Mouse (Mus musculus) skeletal muscle tissue, postnatal 0 days (tissue): ENCODE measurements around the gene Ms4a18. TPM values are rescaled to one million over a fixed set of nuclear protein-coding genes. Genes with fewer than 3 reads are reported as not detected.

Experiments used
- polyA plus RNA-seq: library from polyadenylated mRNA; unstranded; fragments of >200 nt; fragmentation: Nextera tagmentation; extraction: Ambion mirVana; gene quantifications from 2 replicates; pipeline ENCODE4 v1.2.1, GENCODE M21; 2015

Ms4a18 gene
- not detected in 2 replicates for polyA plus RNA-seq

GRCm38 (mm10) chr19:11017891-11018290, at the start of gene Ms4a18:
Gene Ms4a18, minus strand, starts transcription at chr19:11018031.

GRCm38 (mm10) chr19:10993150-10993549, 24.7 kb downstream of the Ms4a18 start, which contains the start of gene Ms4a15:
Gene Ms4a15, minus strand, starts transcription at chr19:10993250.

GRCm38 (mm10) chr19:10974238-10974865, 43.5 kb downstream of the Ms4a18 start, which contains the start of gene Ms4a10:
Gene Ms4a10, minus strand, starts transcription at chr19:10974670.

GRCm38 (mm10) chr19:10949112-10949511, 68.7 kb downstream of the Ms4a18 start, which contains the start of gene Ccdc86:
Gene Ccdc86, minus strand, starts transcription at chr19:10949266.

Other genes with a start within 250 kb of the Ms4a18 start
- 0.17 TPM in 1 of 2 replicates, not detected in the other for gene Cd6, start 188.0 kb downstream of the Ms4a18 start, polyA plus RNA-seq
- gene Slc15a3, start 178.3 kb downstream of the Ms4a18 start, polyA plus RNA-seq = 0.48 and 0.59 TPM in 2 replicates
- 23.7 and 25.7 TPM in 2 replicates for gene Tmem132a, start 148.1 kb downstream of the Ms4a18 start, polyA plus RNA-seq
- gene Tmem109, start 136.0 kb downstream of the Ms4a18 start, polyA plus RNA-seq = 167 and 179 TPM in 2 replicates
- 52.8 and 52.9 TPM in 2 replicates for gene Prpf19, start 122.8 kb downstream of the Ms4a18 start, polyA plus RNA-seq
- 1.6 and 1.8 TPM in 2 replicates for gene Zp1, start 97.4 kb downstream of the Ms4a18 start, polyA plus RNA-seq
- 0.09 and 0.11 TPM in 2 replicates for gene Ptgdr2, start 80.9 kb downstream of the Ms4a18 start, polyA plus RNA-seq
- 31.4 and 33.0 TPM in 2 replicates for gene Ccdc86, start 68.8 kb downstream of the Ms4a18 start, polyA plus RNA-seq
- gene Ms4a10, start 43.4 kb downstream of the Ms4a18 start, polyA plus RNA-seq = 0.26 and 0.83 TPM in 2 replicates
- gene Ms4a15, start 24.8 kb downstream of the Ms4a18 start, polyA plus RNA-seq = not detected in 2 replicates
- 0.49 TPM in 1 of 2 replicates, not detected in the other for gene Ms4a8a, start 63.1 kb upstream of the Ms4a18 start, polyA plus RNA-seq
- gene 1700017D01Rik, start 112.8 kb upstream of the Ms4a18 start, polyA plus RNA-seq = not detected in 2 replicates
- not detected in 2 replicates for gene 1700025F22Rik, start 147.3 kb upstream of the Ms4a18 start, polyA plus RNA-seq
- not detected in 2 replicates for gene Ms4a13, start 178.7 kb upstream of the Ms4a18 start, polyA plus RNA-seq
- not detected in 2 replicates for gene Ms4a12, start 214.4 kb upstream of the Ms4a18 start, polyA plus RNA-seq
- 0.04 and 0.06 TPM in 2 replicates for gene Ms4a1, start 248.2 kb upstream of the Ms4a18 start, polyA plus RNA-seq